Mouse (Mus musculus) cerebellum, adult 2 months (tissue): ENCODE measurements at regions not wholly inside any gene's neighbourhood (a gene's known extent, or its start where the extent isn't known, plus 50 kb on each side); places are given as distances from the start of the nearest gene placed in this dataset.

Experiments
- DNase-seq, 2 experiments: peaks; one replicate each; pipeline ENCODE4 v3.0.0; 2021
- H3K27ac ChIP-seq: fragments of 200-500 bp; 2 replicates; pipeline ENCODE4 v1.5.1; 2012; ENCODE audit warnings: low read length, control low read depth, inconsistent platforms; ENCODE audit not compliant: insufficient read depth
- H3K27me3 ChIP-seq: fragments of 200-500 bp; 2 replicates; pipeline ENCODE4 v1.6.1; 2012; ENCODE audit warnings: inconsistent platforms, mild to moderate bottlenecking, low read length, moderate library complexity; ENCODE audit not compliant: control insufficient read depth, insufficient read depth
- H3K4me1 ChIP-seq: fragments of 200-500 bp; 2 replicates; pipeline ENCODE4 v1.6.1; 2011; ENCODE audit warnings: low read length; ENCODE audit not compliant: control insufficient read depth, insufficient read depth
- H3K4me3 ChIP-seq: fragments of 200-500 bp; replicated peaks from 2 replicates; pipeline ENCODE3; 2011; ENCODE audit warnings: mild to moderate bottlenecking, low read depth, low read length, control low read depth; ENCODE audit not compliant: insufficient read depth
- CTCF ChIP-seq: fragments of 200-500 bp; IDR thresholded peaks from 2 replicates; pipeline ENCODE4 v1.5.1; 2011; ENCODE audit warnings: low read depth, mild to moderate bottlenecking, control low read depth, low read length, moderate library complexity, borderline replicate concordance; ENCODE audit not compliant: insufficient read depth
- POLR2A ChIP-seq: fragments of 200-500 bp; IDR thresholded peaks from 2 replicates; pipeline ENCODE4 v1.6.1; 2011; ENCODE audit warnings: low read length, control low read depth, borderline replicate concordance; ENCODE audit not compliant: insufficient read depth
- WGBS: fragments of 180-500 bp; shearing (Covaris S2); methylation state at CpG from one replicate; pipeline ENCODE4 v1.1.7; 2018; 5-methylcytosine and 5-hydroxymethylcytosine counted together

DNA sequence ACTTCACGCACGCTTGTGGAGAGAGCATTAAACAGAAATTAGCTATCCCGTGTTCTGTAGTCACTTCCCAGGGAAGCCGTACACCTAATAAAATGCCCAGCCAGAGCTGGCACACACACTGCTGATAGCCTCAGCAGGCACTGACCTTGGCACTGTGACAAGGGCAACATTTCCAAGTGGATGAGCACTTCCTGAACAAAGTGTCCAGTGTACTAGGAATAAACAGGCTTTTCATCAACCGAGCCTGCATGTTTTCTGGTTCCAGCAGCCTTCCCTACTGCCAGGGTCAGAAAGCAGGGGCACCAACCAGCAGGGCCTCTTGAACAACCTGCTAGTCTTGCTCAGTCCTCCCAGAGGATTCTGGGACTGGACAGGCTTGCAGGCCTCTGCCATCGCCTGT is 74.3 kb upstream of the Armc2 start:
- Histone ChIP-seq H3K27ac (no peak overlapping the region), H3K27me3 (no peaks in the 10 kb centered on the region), H3K4me3 (no peak overlapping the region), H3K4me1 (peaks cover 12% of the 10 kb centered on the region; the same call in 1 of the 2 replicates)
- TF ChIP-seq POLR2A (no peak), CTCF (no peak)
- WGBS = 10% methylated on average over 6 of the region's 6 CpGs
- DNase-seq = peak; percentile 81 to 89

DNA sequence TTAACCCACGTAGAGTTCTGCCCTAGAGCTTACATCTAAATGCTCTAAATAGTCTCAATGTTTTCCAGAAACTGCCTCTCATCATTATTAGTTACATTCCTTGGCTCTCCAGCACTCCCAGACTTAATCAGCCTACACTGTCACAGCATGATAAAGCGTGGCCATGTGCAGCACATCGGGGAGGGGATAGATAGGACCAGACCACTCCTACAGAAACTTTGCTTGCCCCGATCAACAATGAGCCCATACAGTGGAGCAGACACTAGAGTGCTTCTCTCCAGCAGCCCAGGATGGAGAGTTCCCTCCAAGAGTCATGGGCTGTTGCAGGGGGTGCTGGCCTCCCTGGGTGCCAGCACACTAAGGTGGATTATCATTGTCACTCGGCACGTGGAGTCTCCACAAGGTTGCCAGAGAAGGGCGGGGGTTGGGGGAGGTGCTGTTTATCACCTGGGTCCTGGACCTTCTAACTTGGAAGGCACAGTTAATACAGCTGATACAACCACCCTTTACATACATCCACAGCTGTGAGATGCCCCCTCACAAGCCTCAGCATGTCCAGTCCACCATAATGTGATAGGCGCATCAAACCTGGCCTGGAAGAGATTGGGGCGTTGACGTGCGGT is 73.4 kb upstream of the Armc2 start:
- Histone ChIP-seq H3K4me3 (no peak overlapping the region), H3K4me1 (peaks cover 12% of the 10 kb centered on the region; the same call in 1 of the 2 replicates), H3K27me3 (no peaks in the 10 kb centered on the region), H3K27ac (no peak overlapping the region)
- 87% methylated on average over 11 of the region's 11 CpGs for WGBS
- peak in 1 of 2 experiments; percentile 22 for DNase-seq
- TF ChIP-seq CTCF = no peak
- TF ChIP-seq POLR2A = no peak

DNA sequence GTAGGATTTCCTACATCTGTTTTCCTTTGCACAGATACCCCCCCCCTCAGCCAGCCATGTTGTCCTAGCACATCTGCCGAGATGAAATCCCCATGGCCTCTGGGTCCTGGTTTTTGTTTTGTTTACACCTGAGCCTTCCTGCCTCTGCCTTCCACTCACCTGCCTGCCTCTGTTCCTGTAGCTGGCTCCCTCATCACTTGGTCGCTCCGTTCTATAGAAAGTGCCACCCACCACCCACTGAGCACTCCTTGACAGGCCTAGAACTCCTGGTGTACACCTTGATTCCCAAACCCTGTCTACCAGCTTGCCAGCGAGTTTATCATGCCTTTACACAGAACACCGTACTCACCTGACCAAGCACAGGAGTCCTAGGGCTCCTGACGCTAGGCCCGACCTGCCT is 72.6 kb upstream of the Armc2 start:
- no peak overlapping the region for H3K4me3 ChIP-seq
- no peak for DNase-seq
- H3K27ac ChIP-seq = no peak overlapping the region
- peaks cover 12% of the 10 kb centered on the region; the same call in 1 of the 2 replicates for H3K4me1 ChIP-seq
- H3K27me3 ChIP-seq = no peaks in the 10 kb centered on the region
- WGBS = 98% methylated on average over 7 of the region's 7 CpGs
- no peak for TF ChIP-seq CTCF
- no peak for TF ChIP-seq POLR2A

DNA sequence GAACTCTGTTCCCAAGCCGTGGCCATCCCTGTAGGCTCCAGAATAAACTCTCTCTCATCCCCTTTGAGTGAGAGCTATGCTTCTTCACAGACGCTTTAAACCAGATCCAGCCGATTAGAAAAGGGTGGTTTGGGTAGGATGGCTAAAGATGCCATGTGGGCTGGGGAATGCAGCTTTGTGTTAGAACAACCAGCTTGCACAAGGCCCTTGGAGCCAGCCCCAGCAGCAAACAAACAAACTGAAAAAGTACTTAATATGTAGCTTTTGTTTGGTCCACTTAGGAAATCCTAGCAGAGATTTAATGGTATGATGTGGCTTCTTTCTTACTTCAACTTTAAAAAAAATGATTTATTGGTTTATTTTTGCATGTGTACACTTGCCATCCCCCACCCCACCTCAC is 71.9 kb upstream of the Armc2 start:
- TF ChIP-seq CTCF (no peak), POLR2A (no peak)
- no peak overlapping the region for H3K27ac ChIP-seq
- peaks cover 12% of the 10 kb centered on the region; the same call in 1 of the 2 replicates for H3K4me1 ChIP-seq
- no peaks in the 10 kb centered on the region for H3K27me3 ChIP-seq
- no peak for DNase-seq
- no peak overlapping the region for H3K4me3 ChIP-seq
- WGBS = 78% methylated on average over 3 of the region's 3 CpGs

DNA sequence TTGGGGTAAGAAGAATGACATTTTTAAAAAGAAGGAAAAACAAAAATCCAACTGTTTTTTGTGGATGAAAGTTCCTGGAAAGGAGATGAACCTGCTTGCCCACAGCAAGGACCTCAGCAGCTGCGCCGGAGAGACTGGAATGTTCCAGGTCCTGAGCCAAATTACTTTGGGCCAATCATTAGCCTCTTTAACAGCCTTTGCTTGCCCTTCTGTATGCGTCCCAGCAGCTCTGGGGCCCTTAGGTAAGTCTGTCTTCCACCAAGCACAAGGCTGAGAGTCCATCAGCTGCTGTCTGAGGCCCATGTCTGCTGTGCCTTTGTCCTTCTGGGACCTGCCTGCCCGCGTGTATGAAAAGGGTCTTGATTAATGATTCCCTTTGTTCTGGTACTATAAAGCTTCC is 71.4 kb upstream of the Armc2 start:
- H3K4me1 ChIP-seq = peaks cover 12% of the 10 kb centered on the region; the same call in 1 of the 2 replicates
- H3K27ac ChIP-seq = no peak overlapping the region
- TF ChIP-seq POLR2A = no peak
- no peak for TF ChIP-seq CTCF
- H3K27me3 ChIP-seq = no peaks in the 10 kb centered on the region
- WGBS = 77% methylated on average over 5 of the region's 5 CpGs
- no peak overlapping the region for H3K4me3 ChIP-seq
- no peak for DNase-seq

DNA sequence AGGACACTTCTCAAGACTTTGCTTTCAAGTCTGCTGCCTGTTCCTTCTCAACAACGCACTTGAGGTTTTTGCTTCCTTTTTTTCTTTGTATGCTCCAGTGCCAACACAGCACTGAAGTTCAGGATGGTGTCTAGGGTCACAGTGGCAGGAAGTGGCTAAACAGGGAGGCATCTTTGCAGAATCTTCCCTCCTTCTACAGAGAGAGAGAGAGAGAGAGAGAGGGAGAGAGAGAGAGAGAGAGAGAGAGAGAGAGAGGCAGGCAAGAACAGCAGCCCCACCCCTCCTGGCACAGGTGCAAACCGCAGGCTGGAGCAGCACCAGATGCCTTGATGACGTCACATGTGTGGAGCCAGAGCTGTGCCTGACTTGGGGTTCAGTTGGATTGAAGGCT is 71.0 kb upstream of the Armc2 start:
- WGBS = 45% methylated on average over 3 of the region's 3 CpGs
- Histone ChIP-seq H3K4me3 (no peak overlapping the region), H3K27me3 (no peaks in the 10 kb centered on the region), H3K27ac (no peak overlapping the region), H3K4me1 (peaks cover 12% of the 10 kb centered on the region; the same call in 1 of the 2 replicates)
- TF ChIP-seq CTCF (no peak), POLR2A (no peak)
- DNase-seq = no peak

DNA sequence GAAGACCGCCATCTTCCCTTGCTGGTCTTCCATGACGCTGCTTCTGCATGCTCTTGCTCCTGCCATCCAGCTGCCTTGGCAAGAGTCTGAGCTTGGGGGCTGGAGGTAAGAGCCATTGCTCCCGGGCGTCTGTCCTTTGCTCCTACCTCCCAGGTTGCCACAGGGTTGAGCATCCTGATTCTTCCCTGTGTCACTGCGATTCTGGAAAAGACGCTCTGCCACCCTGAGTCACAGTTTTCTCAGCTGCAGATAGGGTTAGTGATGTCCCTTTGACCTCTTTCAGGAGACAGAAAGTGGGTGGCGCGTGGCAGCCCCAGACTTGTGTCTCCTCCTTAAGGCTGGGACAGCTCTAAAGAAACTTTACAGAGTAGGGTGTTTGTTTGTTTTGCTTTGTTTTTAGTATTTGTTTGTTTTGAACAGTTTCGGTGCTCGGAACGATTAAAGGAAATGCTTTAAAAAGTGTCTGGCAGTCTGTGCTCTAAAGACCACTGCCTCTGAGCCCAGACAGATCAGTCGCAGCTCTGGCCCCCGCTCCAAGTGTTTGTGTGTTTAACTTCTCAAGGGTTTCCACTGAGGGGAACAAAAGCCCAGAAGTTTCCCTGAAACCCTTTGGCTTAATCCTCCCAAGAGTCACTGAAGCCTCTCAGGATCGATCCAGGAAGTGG is 70.5 kb upstream of the Armc2 start:
- WGBS = 83% methylated on average over 14 of the region's 14 CpGs
- no peak for TF ChIP-seq CTCF
- TF ChIP-seq POLR2A = no peak
- no peak overlapping the region for H3K27ac ChIP-seq

DNA sequence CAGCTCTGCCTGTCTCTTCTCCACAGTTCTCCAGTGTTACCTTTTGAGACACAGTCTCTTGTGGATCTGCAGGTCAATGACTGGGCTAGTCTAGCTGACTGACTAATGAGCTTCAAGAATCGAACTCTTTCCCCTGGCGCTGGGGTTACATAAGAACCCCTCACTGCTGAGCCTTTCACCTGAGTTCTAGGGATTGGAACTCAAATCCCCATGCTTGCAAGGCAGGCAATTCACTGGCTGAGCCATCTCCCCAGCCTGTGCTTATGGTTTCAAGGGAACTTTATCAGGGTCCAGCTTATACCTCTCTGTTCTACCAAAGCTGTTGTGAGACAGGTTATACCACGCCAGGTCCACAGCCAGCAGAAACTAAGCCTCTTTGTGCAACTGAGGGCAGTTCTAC is 69.7 kb upstream of the Armc2 start:
- Histone ChIP-seq H3K27ac (no peak overlapping the region), H3K4me3 (no peak overlapping the region), H3K27me3 (no peaks in the 10 kb centered on the region), H3K4me1 (peaks cover 9% of the 10 kb centered on the region; the same call in 1 of the 2 replicates)
- WGBS = 95% methylated on average over 3 of the region's 3 CpGs
- TF ChIP-seq CTCF = no peak
- TF ChIP-seq POLR2A = no peak
- DNase-seq = no peak

More for the DNA sequence above, 70.5 kb upstream of the Armc2 start:
- no peaks in the 10 kb centered on the region for H3K27me3 ChIP-seq
- peaks cover 12% of the 10 kb centered on the region; the same call in 1 of the 2 replicates for H3K4me1 ChIP-seq
- no peak overlapping the region for H3K4me3 ChIP-seq
- DNase-seq = no peak
